Mouse (Mus musculus): ENCODE measurements around the gene Cadps. TPM values are rescaled to one million over a fixed set of nuclear protein-coding genes. Genes with fewer than 3 reads are reported as not detected.

Cadps gene
- polyA plus RNA-seq (2015; fragmentation: Nextera tagmentation; extraction: Ambion mirVana): 38.2 and 42.7 TPM in 2 replicates

DNA sequence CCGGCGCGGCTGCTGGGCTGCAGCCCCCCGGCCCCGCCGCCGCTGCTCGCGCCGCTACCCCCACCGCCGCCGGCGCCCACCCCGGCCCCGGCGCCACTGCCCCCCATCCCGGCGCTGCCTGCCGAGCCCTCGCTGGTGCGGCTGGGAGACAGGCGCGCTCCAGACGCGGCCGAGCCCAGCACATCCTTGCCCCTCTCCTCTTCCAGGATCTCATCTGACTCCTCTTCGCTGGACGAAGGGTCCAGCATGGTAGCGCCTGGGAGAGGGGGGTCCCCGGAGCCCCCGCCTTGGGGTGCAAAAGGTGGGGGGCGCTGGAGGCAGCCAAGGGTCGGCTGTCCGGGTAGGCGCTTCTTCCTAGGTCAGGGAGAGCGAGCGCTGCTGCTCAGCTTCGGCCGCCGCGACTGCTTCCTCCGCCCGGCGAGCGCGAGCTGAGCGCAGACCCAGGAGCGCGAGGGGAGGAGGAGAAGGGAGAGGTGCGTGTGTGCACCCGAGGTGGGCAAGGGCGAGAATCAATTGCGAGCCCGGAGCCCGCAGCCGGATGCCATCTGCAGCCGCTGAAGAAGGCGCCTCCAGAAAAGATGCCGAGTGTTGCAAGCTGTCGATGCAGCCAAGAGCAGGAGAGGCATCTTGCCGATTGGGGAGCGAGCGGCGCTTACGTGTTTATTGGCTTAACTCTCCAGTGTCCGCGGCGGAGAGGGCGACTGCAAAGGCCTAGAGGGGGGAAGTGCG is at the start of gene Cadps:
Gene Cadps, minus strand, starts transcription at position 589 of the 729 bp plus-strand sequence.
- ATAC-seq: peak; percentile 80
- WGBS: under 1% methylated on average over 59 of the region's 71 CpGs
- H3K4me2 ChIP-seq (ENCODE audit: low read length): peak within 1 kb of the TSS; percentile 75
- H3K36me3 ChIP-seq (ENCODE audit: control insufficient read depth, insufficient read depth, low read length): no peaks in the 10 kb centered on the region
- peak within 1 kb of the TSS; percentile 79 for H3K9ac ChIP-seq (ENCODE audit: low read depth, low read length)
- H3K4me1 ChIP-seq (ENCODE audit: control insufficient read depth, insufficient read depth, low read length): peaks cover 21% of the 10 kb centered on the region
- no peaks in the 10 kb centered on the region for H3K9me3 ChIP-seq (replicated peaks; ENCODE audit: control insufficient read depth, low read length, poor library complexity, severe bottlenecking)
- H3K4me3 ChIP-seq (ENCODE audit: low read depth, low read length): peak within 1 kb of the TSS; percentile 50
- no peaks in the 10 kb centered on the region for H3K27me3 ChIP-seq (ENCODE audit: control insufficient read depth, insufficient read depth, low read depth, low read length)
- H3K27ac ChIP-seq (ENCODE audit: low read length): peak within 1 kb of the TSS; percentile 98

DNA sequence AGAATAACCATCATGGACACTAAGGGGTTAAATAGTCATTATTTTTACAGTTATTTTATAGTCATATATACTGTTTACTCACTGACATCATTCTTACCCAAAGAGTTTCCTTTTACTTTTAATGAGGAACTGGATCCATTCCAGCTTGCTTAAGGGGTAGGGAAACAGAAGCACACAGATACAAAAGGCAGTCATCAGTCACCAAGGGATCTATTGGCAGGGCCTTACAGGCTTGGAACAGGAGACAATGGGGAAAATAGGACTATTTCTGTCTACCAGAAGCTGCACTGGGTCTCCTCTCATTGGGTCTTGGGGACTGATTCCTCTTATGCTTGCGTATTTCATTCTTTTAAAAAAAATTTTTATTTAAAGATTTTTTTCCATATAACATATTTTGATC is 46.7 kb upstream of the Cadps start:
- Histone ChIP-seq H3K27me3 (ENCODE audit: control insufficient read depth, insufficient read depth, low read depth, low read length) (no peaks in the 10 kb centered on the region), H3K9ac (ENCODE audit: low read depth, low read length) (no peak overlapping the region), H3K4me3 (ENCODE audit: low read depth, low read length) (no peak overlapping the region), H3K27ac (ENCODE audit: low read length) (no peak overlapping the region), H3K4me2 (ENCODE audit: low read length) (no peak overlapping the region), H3K4me1 (ENCODE audit: control insufficient read depth, insufficient read depth, low read length) (no peaks in the 10 kb centered on the region), H3K36me3 (ENCODE audit: control insufficient read depth, insufficient read depth, low read length) (no peaks in the 10 kb centered on the region), H3K9me3 (replicated peaks; ENCODE audit: control insufficient read depth, low read length, poor library complexity, severe bottlenecking) (no peaks in the 10 kb centered on the region)
- WGBS: 97% methylated on average over 1 of the region's 1 CpGs
- ATAC-seq: no peak

DNA sequence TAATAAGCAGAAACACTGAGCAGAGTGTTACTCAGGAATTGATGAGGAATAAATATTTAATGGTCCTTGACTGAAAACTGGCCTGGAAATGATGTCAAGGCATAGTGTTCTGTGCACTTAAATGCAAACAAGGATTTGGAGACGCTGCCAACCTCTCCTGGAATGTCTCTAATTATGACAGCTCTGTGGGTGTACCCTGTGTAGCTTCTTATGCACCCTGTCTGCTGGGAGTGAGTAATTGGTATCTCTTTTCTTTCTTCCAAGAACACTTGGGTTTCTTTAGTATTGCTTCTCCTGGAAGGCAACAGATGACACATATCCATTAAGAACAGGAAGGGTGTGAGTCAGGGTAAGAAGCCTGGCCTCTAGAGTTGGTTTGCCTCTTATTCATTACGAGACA is 42.4 kb upstream of the Cadps start:
- no peaks in the 10 kb centered on the region for H3K27me3 ChIP-seq (ENCODE audit: control insufficient read depth, insufficient read depth, low read depth, low read length)
- H3K4me1 ChIP-seq (ENCODE audit: control insufficient read depth, insufficient read depth, low read length): no peaks in the 10 kb centered on the region
- no peak for ATAC-seq
- no peak overlapping the region for H3K4me3 ChIP-seq (ENCODE audit: low read depth, low read length)
- H3K27ac ChIP-seq (ENCODE audit: low read length): no peak overlapping the region
- H3K36me3 ChIP-seq (ENCODE audit: control insufficient read depth, insufficient read depth, low read length): no peaks in the 10 kb centered on the region
- no peaks in the 10 kb centered on the region for H3K9me3 ChIP-seq (replicated peaks; ENCODE audit: control insufficient read depth, low read length, poor library complexity, severe bottlenecking)
- H3K9ac ChIP-seq (ENCODE audit: low read depth, low read length): no peak overlapping the region
- no peak overlapping the region for H3K4me2 ChIP-seq (ENCODE audit: low read length)
- WGBS: 71% methylated on average over 2 of the region's 2 CpGs

DNA sequence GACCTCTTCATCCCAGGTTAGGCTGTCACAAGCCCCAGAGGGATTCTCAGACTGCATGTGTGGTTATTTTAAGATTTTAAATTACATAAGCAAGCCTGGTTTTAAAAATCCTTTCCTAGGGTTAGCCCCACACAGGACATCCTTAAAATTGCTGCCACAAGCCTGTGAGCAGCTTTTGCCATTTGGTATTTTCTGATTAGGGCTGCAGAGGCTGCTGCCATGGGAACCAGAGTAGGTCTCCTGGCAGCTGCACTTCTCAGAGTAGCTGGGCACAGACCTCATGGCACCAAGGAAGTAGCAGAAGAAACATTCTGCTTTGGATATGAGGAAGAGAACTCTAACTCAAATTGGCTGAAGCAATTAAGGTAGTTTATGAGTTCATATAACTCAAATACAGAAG is 21.0 kb upstream of the Cadps start:
- Histone ChIP-seq H3K27me3 (ENCODE audit: control insufficient read depth, insufficient read depth, low read depth, low read length) (no peaks in the 10 kb centered on the region), H3K4me3 (ENCODE audit: low read depth, low read length) (no peak overlapping the region), H3K9ac (ENCODE audit: low read depth, low read length) (no peak overlapping the region), H3K4me1 (ENCODE audit: control insufficient read depth, insufficient read depth, low read length) (no peaks in the 10 kb centered on the region), H3K9me3 (replicated peaks; ENCODE audit: control insufficient read depth, low read length, poor library complexity, severe bottlenecking) (no peaks in the 10 kb centered on the region; the same call in 1 of the 2 replicates), H3K36me3 (ENCODE audit: control insufficient read depth, insufficient read depth, low read length) (no peaks in the 10 kb centered on the region), H3K27ac (ENCODE audit: low read length) (no peak overlapping the region), H3K4me2 (ENCODE audit: low read length) (no peak overlapping the region)
- ATAC-seq: no peak

DNA sequence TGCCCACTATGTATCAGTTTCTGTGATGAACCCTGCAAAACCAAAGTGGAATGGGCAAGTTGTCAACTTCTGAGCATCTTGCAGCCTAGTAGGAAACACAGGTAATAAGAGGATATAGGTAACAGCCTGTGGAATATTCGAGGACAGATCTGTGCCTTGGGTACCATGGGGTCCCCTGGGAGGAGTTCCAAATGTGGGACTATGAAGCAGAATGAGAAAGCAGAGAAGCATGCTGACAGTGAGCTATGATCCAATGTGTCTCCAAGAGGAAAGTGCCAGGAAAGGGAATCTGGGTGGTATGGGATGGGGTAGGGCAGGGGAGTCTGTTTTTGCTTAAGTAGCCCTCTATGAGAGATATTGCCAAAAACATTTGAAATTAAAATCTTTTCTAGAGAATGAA is 16.6 kb upstream of the Cadps start:
- H3K9me3 ChIP-seq (replicated peaks; ENCODE audit: control insufficient read depth, low read length, poor library complexity, severe bottlenecking): no peaks in the 10 kb centered on the region; the same call in 1 of the 2 replicates
- no peak overlapping the region for H3K4me2 ChIP-seq (ENCODE audit: low read length)
- H3K4me1 ChIP-seq (ENCODE audit: control insufficient read depth, insufficient read depth, low read length): no peaks in the 10 kb centered on the region
- no peak overlapping the region for H3K27ac ChIP-seq (ENCODE audit: low read length)
- no peaks in the 10 kb centered on the region for H3K36me3 ChIP-seq (ENCODE audit: control insufficient read depth, insufficient read depth, low read length)
- WGBS: 88% methylated on average over 1 of the region's 1 CpGs
- H3K9ac ChIP-seq (ENCODE audit: low read depth, low read length): no peak overlapping the region
- H3K4me3 ChIP-seq (ENCODE audit: low read depth, low read length): no peak overlapping the region
- no peak for ATAC-seq
- no peaks in the 10 kb centered on the region for H3K27me3 ChIP-seq (ENCODE audit: control insufficient read depth, insufficient read depth, low read depth, low read length)

DNA sequence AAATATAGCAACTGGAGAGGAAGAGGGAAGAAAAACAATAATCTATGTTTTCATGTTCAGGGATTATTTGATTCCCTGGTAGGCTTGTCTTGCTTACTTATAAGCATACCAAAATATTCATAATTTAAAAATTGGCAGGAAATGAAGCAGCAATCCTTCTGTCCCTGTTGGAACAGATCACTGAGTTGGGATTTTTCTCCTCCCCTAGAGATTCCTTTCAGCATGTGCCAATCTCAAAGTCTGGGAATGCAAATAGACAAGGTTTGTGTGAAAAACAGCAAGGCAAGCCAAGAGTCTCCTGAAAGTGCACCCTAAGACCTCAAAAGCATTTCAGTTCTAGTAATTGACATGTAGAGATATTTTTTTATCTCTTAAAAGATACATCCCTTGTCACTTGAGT is 16.1 kb upstream of the Cadps start:
- Histone ChIP-seq H3K9me3 (replicated peaks; ENCODE audit: control insufficient read depth, low read length, poor library complexity, severe bottlenecking) (no peaks in the 10 kb centered on the region; the same call in 1 of the 2 replicates), H3K4me3 (ENCODE audit: low read depth, low read length) (no peak overlapping the region), H3K27ac (ENCODE audit: low read length) (no peak overlapping the region), H3K4me2 (ENCODE audit: low read length) (no peak overlapping the region), H3K36me3 (ENCODE audit: control insufficient read depth, insufficient read depth, low read length) (no peaks in the 10 kb centered on the region), H3K4me1 (ENCODE audit: control insufficient read depth, insufficient read depth, low read length) (no peaks in the 10 kb centered on the region), H3K27me3 (ENCODE audit: control insufficient read depth, insufficient read depth, low read depth, low read length) (no peaks in the 10 kb centered on the region), H3K9ac (ENCODE audit: low read depth, low read length) (no peak overlapping the region)
- ATAC-seq: no peak

DNA sequence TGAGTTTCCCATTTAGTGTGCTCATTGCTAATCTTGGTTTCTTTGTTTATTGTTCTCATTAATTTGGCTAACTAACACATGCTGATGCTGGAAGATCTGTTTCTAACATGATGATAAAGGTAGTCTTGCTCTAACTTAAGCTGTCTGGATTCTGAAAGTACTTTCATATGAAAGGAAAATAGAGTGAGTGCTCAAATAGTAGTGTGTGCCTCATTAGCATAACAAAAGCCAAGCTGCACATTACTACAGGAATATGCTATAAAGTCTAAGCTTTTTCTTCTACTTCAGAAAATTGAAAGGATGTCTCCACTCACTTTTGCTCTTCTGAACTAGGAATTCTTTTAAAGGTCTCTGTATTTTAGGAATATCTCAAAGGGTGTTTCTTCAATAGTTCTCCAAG is 15.4 kb upstream of the Cadps start:
- H3K27ac ChIP-seq (ENCODE audit: low read length): no peak overlapping the region
- no peak for ATAC-seq
- no peak overlapping the region for H3K4me3 ChIP-seq (ENCODE audit: low read depth, low read length)
- no peaks in the 10 kb centered on the region; the same call in 1 of the 2 replicates for H3K9me3 ChIP-seq (replicated peaks; ENCODE audit: control insufficient read depth, low read length, poor library complexity, severe bottlenecking)
- H3K4me1 ChIP-seq (ENCODE audit: control insufficient read depth, insufficient read depth, low read length): no peaks in the 10 kb centered on the region
- H3K36me3 ChIP-seq (ENCODE audit: control insufficient read depth, insufficient read depth, low read length): no peaks in the 10 kb centered on the region
- no peak overlapping the region for H3K9ac ChIP-seq (ENCODE audit: low read depth, low read length)
- H3K4me2 ChIP-seq (ENCODE audit: low read length): no peak overlapping the region
- H3K27me3 ChIP-seq (ENCODE audit: control insufficient read depth, insufficient read depth, low read depth, low read length): no peaks in the 10 kb centered on the region

DNA sequence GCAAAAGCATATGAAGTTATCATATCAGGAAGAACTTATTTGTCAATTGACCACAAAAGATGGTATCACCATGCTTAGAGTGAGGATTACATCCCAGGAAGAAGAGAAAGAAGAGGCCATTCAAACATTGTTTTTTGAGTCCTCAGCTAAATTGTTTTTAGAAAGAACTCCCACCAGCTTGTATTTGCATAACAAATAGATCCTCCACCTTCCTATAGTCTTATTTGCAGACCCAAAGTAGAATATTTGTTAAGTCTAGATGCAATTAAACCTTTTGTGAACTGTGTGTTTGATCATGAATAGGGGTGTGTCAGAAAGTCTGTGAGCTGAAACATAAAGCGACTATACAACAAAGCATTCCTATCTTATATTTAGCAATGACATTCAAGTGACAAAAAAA is 15.0 kb upstream of the Cadps start:
- Histone ChIP-seq H3K9me3 (replicated peaks; ENCODE audit: control insufficient read depth, low read length, poor library complexity, severe bottlenecking) (no peaks in the 10 kb centered on the region; the same call in 1 of the 2 replicates), H3K4me1 (ENCODE audit: control insufficient read depth, insufficient read depth, low read length) (no peaks in the 10 kb centered on the region), H3K4me2 (ENCODE audit: low read length) (no peak overlapping the region), H3K4me3 (ENCODE audit: low read depth, low read length) (no peak overlapping the region), H3K9ac (ENCODE audit: low read depth, low read length) (no peak overlapping the region), H3K27me3 (ENCODE audit: control insufficient read depth, insufficient read depth, low read depth, low read length) (no peaks in the 10 kb centered on the region), H3K36me3 (ENCODE audit: control insufficient read depth, insufficient read depth, low read length) (no peaks in the 10 kb centered on the region), H3K27ac (ENCODE audit: low read length) (no peak overlapping the region)
- ATAC-seq: no peak
- 13% methylated on average over 1 of the region's 1 CpGs for WGBS

DNA sequence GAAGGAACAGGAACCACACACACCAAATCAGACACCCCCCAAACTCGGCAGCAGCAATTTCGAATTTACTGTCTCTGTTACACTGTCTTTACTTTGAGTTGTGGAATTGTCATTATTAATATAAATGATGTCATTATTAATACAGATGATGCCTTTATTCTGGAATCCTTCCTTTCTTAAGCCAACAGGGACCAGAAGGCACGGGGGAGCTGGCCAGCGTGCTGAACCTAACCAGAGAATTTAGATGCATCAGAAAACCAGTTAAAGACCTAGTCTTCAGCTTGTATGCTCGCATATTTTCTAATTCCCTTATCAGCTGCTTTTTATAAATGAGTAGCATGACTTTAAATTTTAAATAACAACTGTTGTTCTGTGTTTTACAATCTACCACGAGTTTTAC is 902 bp upstream of the Cadps start:
- WGBS: 16% methylated on average over 6 of the region's 6 CpGs
- no peaks in the 10 kb centered on the region for H3K27me3 ChIP-seq (ENCODE audit: control insufficient read depth, insufficient read depth, low read depth, low read length)
- no peak for ATAC-seq
- no peak overlapping the region for H3K9ac ChIP-seq (ENCODE audit: low read depth, low read length)
- no peaks in the 10 kb centered on the region for H3K9me3 ChIP-seq (replicated peaks; ENCODE audit: control insufficient read depth, low read length, poor library complexity, severe bottlenecking)
- H3K36me3 ChIP-seq (ENCODE audit: control insufficient read depth, insufficient read depth, low read length): no peaks in the 10 kb centered on the region
- peak overlapping the region; percentile 50 for H3K4me3 ChIP-seq (ENCODE audit: low read depth, low read length)
- peak overlapping the region; percentile 75 for H3K4me2 ChIP-seq (ENCODE audit: low read length)
- H3K4me1 ChIP-seq (ENCODE audit: control insufficient read depth, insufficient read depth, low read length): peaks cover 18% of the 10 kb centered on the region
- peak overlapping the region; percentile 98 for H3K27ac ChIP-seq (ENCODE audit: low read length)

Data from midbrain, embryonic 16.5 days (tissue).